In genomic region chr12:87196310-87196709, GRCm38 (mm10) we compare ENCODE assay signal across 2 mouse cellular contexts.
A peak's percentile ranks its signal among the peaks of the same experiment; 100 is the strongest.
TF ChIP-seq lines count a peak whose summit lies in the region.

No protein-coding gene starts in this region.

TF ChIP-seq in CH12.LX, 34 proteins besides CTCF, POLR2A, EP300 and RAD21:
- no peak for TF ChIP-seq KAT2A (IDR thresholded peaks at IDR 0.05; ENCODE audit: insufficient replicate concordance, low read length)
- no peak for TF ChIP-seq SMC3 (IDR thresholded peaks at IDR 0.05; ENCODE audit: low read depth, low read length)
- peak; percentile 98 for TF ChIP-seq MEF2A (IDR thresholded peaks at IDR 0.05; ENCODE audit: borderline replicate concordance, low read depth, low read length)
- TF ChIP-seq GABPA (IDR thresholded peaks at IDR 0.05; ENCODE audit: insufficient replicate concordance, low read depth, low read length) = no peak
- TF ChIP-seq JUN (IDR thresholded peaks at IDR 0.05; ENCODE audit: insufficient read depth, low read depth, low read length) = peak; percentile 65; the same call in 1 of the 2 replicates
- TF ChIP-seq MAX (IDR thresholded peaks at IDR 0.05; ENCODE audit: low read length) = no peak
- peak; percentile 40; the same call in 1 of the 2 replicates for TF ChIP-seq HCFC1 (IDR thresholded peaks at IDR 0.05; ENCODE audit: low read depth, low read length)
- no peak for TF ChIP-seq CHD1 (IDR thresholded peaks at IDR 0.05; ENCODE audit: low read depth, low read length)
- TF ChIP-seq MAZ (IDR thresholded peaks at IDR 0.05; ENCODE audit: low read depth, low read length) = peak; percentile 62; the same call in 1 of the 2 replicates
- peak; percentile 36; the same call in 1 of the 2 replicates for TF ChIP-seq MYC (IDR thresholded peaks at IDR 0.05; ENCODE audit: low read depth, low read length)
- peak; percentile 88 for TF ChIP-seq BHLHE40 (IDR thresholded peaks at IDR 0.05; ENCODE audit: low read depth, low read length)
- TF ChIP-seq ZNF384 (IDR thresholded peaks at IDR 0.05; ENCODE audit: low read depth, low read length) = peak; percentile 100
- peak; percentile 90 for TF ChIP-seq IRF4 (IDR thresholded peaks at IDR 0.05; ENCODE audit: low read depth, low read length)
- TF ChIP-seq MAFK (IDR thresholded peaks at IDR 0.05; ENCODE audit: insufficient replicate concordance, low read length) = 0 out of 2 replicates have a peak, but pooled peaks have one; percentile 72
- TF ChIP-seq PAX5 (IDR thresholded peaks at IDR 0.05; ENCODE audit: low read length) = no peak
- TF ChIP-seq NELFE (IDR thresholded peaks at IDR 0.05; ENCODE audit: low read depth, low read length) = no peak
- TF ChIP-seq POLR2AphosphoS2 (IDR thresholded peaks at IDR 0.05; ENCODE audit: low read depth, low read length) = no peak
- TF ChIP-seq TBP (conservative IDR thresholded peaks at IDR 0.05; ENCODE audit: low read depth, low read length) = peak; percentile 70; the same call in 1 of the 2 replicates
- no peak for TF ChIP-seq USF2 (conservative IDR thresholded peaks at IDR 0.05; ENCODE audit: low read depth, low read length)
- TF ChIP-seq SIN3A (IDR thresholded peaks at IDR 0.05; ENCODE audit: low read length) = peak; percentile 88
- TF ChIP-seq ELF1 (IDR thresholded peaks at IDR 0.05; ENCODE audit: low read depth, low read length) = no peak; the same call in 1 of the 2 replicates
- TF ChIP-seq JUND (conservative IDR thresholded peaks at IDR 0.05; ENCODE audit: low read depth, low read length) = peak; percentile 63
- TF ChIP-seq ETS1 (conservative IDR thresholded peaks at IDR 0.05; ENCODE audit: low read depth, low read length) = peak; percentile 94
- peak; percentile 67; the same call in 1 of the 2 replicates for TF ChIP-seq RCOR1 (conservative IDR thresholded peaks at IDR 0.05; ENCODE audit: low read depth, low read length)
- TF ChIP-seq ZMIZ1 (IDR thresholded peaks at IDR 0.05; ENCODE audit: low read depth, low read length) = no peak; the same call in 1 of the 2 replicates
- TF ChIP-seq E2F4 (IDR thresholded peaks at IDR 0.05; ENCODE audit: insufficient replicate concordance, low read depth, low read length) = no peak
- TF ChIP-seq UBTF (IDR thresholded peaks at IDR 0.05; ENCODE audit: low read depth, low read length) = 0 out of 2 replicates have a peak, but pooled peaks have one; percentile 65
- TF ChIP-seq ZC3H11A (IDR thresholded peaks at IDR 0.05; ENCODE audit: low read depth, low read length) = no peak
- no peak; the same call in 1 of the 2 replicates for TF ChIP-seq ZKSCAN1 (IDR thresholded peaks at IDR 0.05; ENCODE audit: borderline replicate concordance, low read depth, low read length)
- TF ChIP-seq TCF12 (IDR thresholded peaks at IDR 0.05; ENCODE audit: low read depth, low read length) = peak; percentile 97
- no peak; the same call in 1 of the 2 replicates for TF ChIP-seq MXI1 (IDR thresholded peaks at IDR 0.05; ENCODE audit: low read depth, low read length)
- no peak for TF ChIP-seq NRF1 (IDR thresholded peaks at IDR 0.05; ENCODE audit: low read depth, low read length)
- 0 out of 2 replicates have a peak, but pooled peaks have one; percentile 13 for TF ChIP-seq CHD2 (IDR thresholded peaks at IDR 0.05; ENCODE audit: low read length)
- no peak for TF ChIP-seq USF1 (IDR thresholded peaks at IDR 0.05; ENCODE audit: low read depth, low read length)
TF ChIP-seq in CH12.LX: peak in this region for 17.

TF ChIP-seq in MEL, 35 proteins besides CTCF, POLR2A, EP300 and RAD21:
- TF ChIP-seq NRF1 (IDR thresholded peaks at IDR 0.05; ENCODE audit: insufficient read depth, low read depth, low read length, poor library complexity, severe bottlenecking) = no peak
- no peak for TF ChIP-seq USF1 (IDR thresholded peaks at IDR 0.05; ENCODE audit: low read depth, low read length)
- 0 out of 2 replicates have a peak, but pooled peaks have one; percentile 41 for TF ChIP-seq ZNF384 (IDR thresholded peaks at IDR 0.05; ENCODE audit: low read depth, low read length)
- no peak for TF ChIP-seq MXI1 (IDR thresholded peaks at IDR 0.05; ENCODE audit: low read depth, low read length)
- TF ChIP-seq MAFK (IDR thresholded peaks at IDR 0.05; ENCODE audit: borderline replicate concordance, low read depth, low read length) = no peak
- TF ChIP-seq CHD2 (IDR thresholded peaks at IDR 0.05; ENCODE audit: low read length) = no peak
